Mouse (Mus musculus) heart, adult 18-20 months (tissue): ENCODE results near the gene Olfr491. TPM values are rescaled to one million over a fixed set of nuclear protein-coding genes. Genes with fewer than 3 reads are reported as not detected.

Experiments
- DNase-seq, 2 experiments: peaks; one replicate each; pipeline ENCODE4 v3.0.0; 2021 to 2022; ENCODE audit warnings: mixed read lengths in 1 of 2
- long read RNA-seq, 2 experiments: library from polyadenylated mRNA; stranded (forward); transcript quantifications; one replicate each; pipeline ENCODE4 v2.0.0; 2021
- total RNA-seq, 2 experiments: library from RNA; stranded (reverse); gene quantifications; 2 replicates each; pipeline ENCODE4 v1.2.3; 2021

The Olfr491 gene
- total RNA-seq, result not detected
- long read RNA-seq, experiment 1, result 0 reads
- long read RNA-seq, experiment 2, result 0 reads

DNA sequence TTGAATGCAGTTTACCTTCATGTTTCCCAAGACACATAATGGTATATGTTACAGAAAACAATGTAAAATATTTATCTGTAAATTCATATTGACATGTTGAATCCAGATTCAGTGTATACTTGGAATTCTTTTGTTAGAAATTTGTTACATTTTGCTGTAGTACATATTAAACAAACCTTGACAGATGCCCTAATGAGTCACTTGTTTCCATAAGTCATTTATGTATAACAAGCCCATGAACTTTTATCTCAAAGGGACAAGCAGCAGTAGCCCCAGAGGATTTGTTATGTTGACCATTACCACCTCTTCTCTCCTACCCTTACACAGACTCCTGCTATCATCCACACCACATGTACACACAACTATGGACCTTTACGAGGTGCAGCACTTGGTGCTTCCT lies at the start of gene Olfr491:
Gene Olfr491, plus strand, starts transcription at position 301 of the 400 bp plus-strand sequence.
- DNase-seq, result no peak

DNA sequence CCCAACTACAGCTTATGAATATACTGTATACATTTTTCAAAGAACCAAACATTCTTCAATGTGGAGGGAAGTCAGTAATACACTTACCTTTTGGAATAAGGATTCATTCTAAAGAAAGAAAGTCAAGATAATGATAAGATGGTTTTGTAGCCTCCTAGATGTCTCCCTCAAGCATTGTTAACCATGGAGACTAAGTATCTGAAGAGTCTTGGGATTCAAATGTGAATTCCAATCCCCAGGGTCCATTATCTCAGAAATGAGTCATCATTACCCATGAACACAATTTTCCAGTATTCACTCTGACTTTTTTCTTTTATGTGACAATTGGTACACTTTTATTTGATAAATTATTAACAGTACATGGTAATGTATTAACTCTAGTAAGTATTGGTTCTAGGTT lies 24.4 kb upstream of the Olfr491 start, which contains the start of gene Olfr490:
Gene Olfr490, minus strand, starts transcription at position 101 of the 400 bp plus-strand sequence.
- DNase-seq, result no peak

DNA sequence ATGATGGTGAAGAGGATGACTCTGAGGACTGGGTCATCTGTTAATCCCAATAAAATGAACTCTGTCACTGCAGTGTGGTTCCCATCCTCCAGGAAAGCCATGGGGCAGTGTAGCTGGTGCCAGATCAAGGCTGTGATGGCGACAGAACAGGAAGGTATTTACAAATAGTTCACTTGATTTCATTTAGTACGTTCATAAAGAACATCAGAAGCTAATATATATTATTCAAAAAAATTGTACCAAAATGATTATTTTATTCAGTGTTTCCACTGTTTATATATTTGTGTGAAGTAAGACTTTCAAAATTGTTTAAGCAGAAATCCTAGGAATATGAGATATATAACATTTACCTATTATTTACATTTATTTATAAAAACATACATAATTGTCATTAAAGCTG lies 10.3 kb downstream of the Olfr491 start, which contains the start of gene Olfr492:
Gene Olfr492, minus strand, starts transcription at position 101 of the 400 bp plus-strand sequence.
- DNase-seq, result no peak

DNA sequence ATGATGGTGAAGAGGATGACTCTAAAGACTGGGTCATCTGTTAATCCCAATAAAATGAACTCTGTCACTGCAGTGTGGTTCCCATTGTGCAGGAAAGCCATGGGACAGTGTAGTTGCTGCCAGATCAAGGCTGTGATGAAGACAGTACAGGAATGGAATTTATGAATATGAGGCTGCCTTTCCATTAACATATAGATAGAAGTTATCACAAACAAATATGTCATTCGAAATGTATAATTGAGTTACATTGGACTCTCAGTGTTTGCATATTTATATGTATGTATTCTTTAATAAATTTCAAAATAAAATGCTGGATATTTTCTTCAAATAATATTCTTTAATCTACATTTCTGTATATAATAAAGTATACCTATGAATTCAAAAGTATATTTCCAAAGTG lies 33.6 kb downstream of the Olfr491 start, which contains the start of gene Olfr493:
Gene Olfr493, minus strand, starts transcription at position 101 of the 400 bp plus-strand sequence.
- no peak for DNase-seq

DNA sequence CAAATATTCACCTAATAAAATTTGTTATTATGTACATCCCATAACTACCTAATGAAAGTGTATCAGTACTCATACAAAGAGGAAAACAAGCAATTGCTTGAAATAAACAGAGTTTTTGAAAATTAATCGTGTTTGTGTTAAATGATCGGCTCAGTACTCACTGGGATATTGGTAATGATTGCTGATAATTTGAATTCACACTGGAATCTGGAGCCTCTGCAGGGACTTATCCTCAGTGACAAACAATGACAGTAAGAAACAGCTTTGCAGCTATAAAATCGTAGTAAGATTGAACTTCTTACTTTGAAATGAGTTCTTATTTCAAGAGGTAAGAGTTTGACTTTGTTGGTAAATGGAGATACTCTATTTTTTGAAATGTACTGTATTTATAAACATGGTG lies 51.8 kb downstream of the Olfr491 start, which contains the start of gene Olfr494:
Gene Olfr494, plus strand, starts transcription at position 301 of the 400 bp plus-strand sequence.
- DNase-seq, result no peak

Other genes starting within 250 kb of the Olfr491 start
- not detected for gene Olfr480, start 246.1 kb upstream of the Olfr491 start, total RNA-seq
- not detected for gene Olfr481, start 233.6 kb upstream of the Olfr491 start, total RNA-seq
- gene Olfr482, start 215.9 kb upstream of the Olfr491 start, total RNA-seq, result 1 to 10 TPM in 1 of 2 experiments, under 1 TPM in 1; 0.87 to 1.1 TPM
- gene Olfr483, start 212.6 kb upstream of the Olfr491 start, total RNA-seq, result not detected
- gene Olfr484, start 186.0 kb upstream of the Olfr491 start, total RNA-seq, result not detected
- not detected for gene Olfr485, start 153.6 kb upstream of the Olfr491 start, total RNA-seq
- gene Olfr486, start 140.7 kb upstream of the Olfr491 start, total RNA-seq, result not detected
- gene Olfr487, start 98.8 kb upstream of the Olfr491 start, total RNA-seq, result not detected
- gene Olfr488, start 55.1 kb upstream of the Olfr491 start, total RNA-seq, result not detected
- gene Olfr490, start 24.5 kb upstream of the Olfr491 start, total RNA-seq, result not detected
- gene Olfr492, start 10.2 kb downstream of the Olfr491 start, total RNA-seq, result not detected
- gene Olfr493, start 33.5 kb downstream of the Olfr491 start, total RNA-seq, result not detected
- gene Olfr494, start 51.9 kb downstream of the Olfr491 start, total RNA-seq, result not detected
- gene Olfr495, start 79.7 kb downstream of the Olfr491 start, total RNA-seq, result not detected
- gene Olfr497, start 107.0 kb downstream of the Olfr491 start, total RNA-seq, result not detected
- gene Olfr498, start 151.9 kb downstream of the Olfr491 start, total RNA-seq, result not detected
- not detected for gene Olfr502, start 211.6 kb downstream of the Olfr491 start, total RNA-seq
- gene Olfr503, start 231.1 kb downstream of the Olfr491 start, total RNA-seq, result not detected